Mouse (Mus musculus): ENCODE measurements at regions not wholly inside any gene's neighbourhood (a gene's known extent, or its start where the extent isn't known, plus 50 kb on each side); places are given as distances from the start of the nearest gene placed in this dataset.
A peak's percentile ranks its signal among the peaks of the same experiment; 100 is the strongest.

DNA sequence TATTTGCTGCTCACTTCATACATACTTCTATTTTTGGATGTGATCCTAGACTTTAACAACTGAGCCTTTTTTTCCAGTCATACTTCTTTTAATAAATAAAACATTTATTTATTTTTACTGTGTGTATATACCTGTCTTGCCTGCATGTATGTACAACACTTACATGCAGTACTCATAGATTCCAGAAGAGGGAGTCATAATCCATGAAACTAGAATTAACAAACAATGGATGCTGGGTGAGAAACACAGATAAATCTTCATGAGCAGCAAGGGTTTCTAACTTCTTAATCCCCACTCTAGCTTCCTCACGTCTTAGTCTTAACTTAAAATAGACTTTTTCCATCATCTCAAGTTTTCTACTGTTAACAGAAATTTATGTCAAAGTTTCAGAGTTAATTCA, 1253.7 kb upstream of the Nr2f1 start:
- H3K36me3 ChIP-seq (ENCODE audit: control insufficient read depth, insufficient read depth, low read length): no peaks in the 10 kb centered on the region
- ATAC-seq (ENCODE audit: insufficient read depth, low FRiP score, low TSS enrichment) (no peak), DNase-seq (ENCODE audit: low spot score) (no peak)
- H3K27ac ChIP-seq (ENCODE audit: low read depth, low read length): no peak overlapping the region
- no peaks in the 10 kb centered on the region for H3K27me3 ChIP-seq (ENCODE audit: control insufficient read depth, insufficient read depth, low read length)
- no peaks in the 10 kb centered on the region for H3K4me1 ChIP-seq (ENCODE audit: control insufficient read depth, insufficient read depth, low read length)
- no peak overlapping the region for H3K9ac ChIP-seq (ENCODE audit: low read length)
- H3K4me2 ChIP-seq (ENCODE audit: low read depth): no peak overlapping the region
- H3K9me3 ChIP-seq (ENCODE audit: control insufficient read depth, low read length): no peaks in the 10 kb centered on the region
- H3K4me3 ChIP-seq (ENCODE audit: low read depth, low read length): no peak overlapping the region
- WGBS: 60% methylated on average over 1 of the region's 1 CpGs

DNA sequence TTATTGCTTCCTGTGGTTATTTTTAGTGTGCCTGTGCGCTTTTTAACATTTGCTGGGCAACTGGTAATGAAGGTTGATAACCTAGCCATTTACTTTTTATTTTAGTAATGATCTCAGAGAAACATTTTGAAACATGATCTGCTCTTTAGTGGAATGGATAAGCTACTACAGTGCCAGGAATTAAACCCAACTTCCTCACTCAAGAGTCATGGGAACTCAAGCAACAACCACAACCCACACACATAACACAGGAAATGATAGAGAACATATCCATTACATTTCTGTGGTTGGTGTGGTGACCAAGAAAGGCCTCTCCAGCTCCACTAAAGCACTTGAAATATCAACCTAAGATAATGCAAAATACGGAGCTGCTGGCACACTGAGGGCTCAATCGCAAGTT, 1243.6 kb upstream of the Nr2f1 start:
- no peak for ATAC-seq (ENCODE audit: insufficient read depth, low FRiP score, low TSS enrichment)
- Histone ChIP-seq H3K4me3 (ENCODE audit: low read depth, low read length) (no peak overlapping the region), H3K9me3 (ENCODE audit: control insufficient read depth, low read length) (no peaks in the 10 kb centered on the region), H3K27me3 (ENCODE audit: control insufficient read depth, insufficient read depth, low read length) (no peaks in the 10 kb centered on the region), H3K9ac (ENCODE audit: low read length) (no peak overlapping the region), H3K36me3 (ENCODE audit: control insufficient read depth, insufficient read depth, low read length) (no peaks in the 10 kb centered on the region), H3K27ac (ENCODE audit: low read depth, low read length) (no peak overlapping the region), H3K4me2 (ENCODE audit: low read depth) (no peak overlapping the region), H3K4me1 (ENCODE audit: control insufficient read depth, insufficient read depth, low read length) (no peaks in the 10 kb centered on the region)
- whole genome bisulfite sequencing: 83% methylated on average over 3 of the region's 3 CpGs
- no peak for DNase-seq (ENCODE audit: low spot score)

DNA sequence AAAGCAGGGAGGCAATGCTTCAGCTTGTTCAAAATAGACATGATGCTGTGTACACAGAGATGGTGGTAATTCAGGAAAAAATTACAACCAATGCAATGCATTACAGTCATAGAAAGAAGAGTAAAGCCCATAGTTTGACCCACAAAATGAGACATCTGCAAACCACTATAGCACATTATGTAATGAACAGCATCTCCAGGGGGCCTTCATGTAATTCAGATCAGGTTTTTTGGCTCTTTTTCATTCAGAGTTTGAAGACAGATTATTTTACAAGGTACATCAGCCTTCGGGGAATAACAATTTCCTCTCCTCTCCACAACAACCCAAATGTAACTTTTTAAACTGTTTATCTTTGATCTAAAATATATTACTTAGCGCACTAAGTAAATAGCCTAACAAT, 1243.1 kb upstream of the Nr2f1 start:
- Histone ChIP-seq H3K4me3 (ENCODE audit: low read depth, low read length) (no peak overlapping the region), H3K9me3 (ENCODE audit: control insufficient read depth, low read length) (no peaks in the 10 kb centered on the region), H3K27me3 (ENCODE audit: control insufficient read depth, insufficient read depth, low read length) (no peaks in the 10 kb centered on the region), H3K36me3 (ENCODE audit: control insufficient read depth, insufficient read depth, low read length) (no peaks in the 10 kb centered on the region), H3K4me2 (ENCODE audit: low read depth) (no peak overlapping the region), H3K4me1 (ENCODE audit: control insufficient read depth, insufficient read depth, low read length) (no peaks in the 10 kb centered on the region), H3K27ac (ENCODE audit: low read depth, low read length) (no peak overlapping the region), H3K9ac (ENCODE audit: low read length) (no peak overlapping the region)
- no peak for ATAC-seq (ENCODE audit: insufficient read depth, low FRiP score, low TSS enrichment)
- WGBS: 81% methylated on average over 2 of the region's 2 CpGs
- DNase-seq (ENCODE audit: low spot score): no peak

DNA sequence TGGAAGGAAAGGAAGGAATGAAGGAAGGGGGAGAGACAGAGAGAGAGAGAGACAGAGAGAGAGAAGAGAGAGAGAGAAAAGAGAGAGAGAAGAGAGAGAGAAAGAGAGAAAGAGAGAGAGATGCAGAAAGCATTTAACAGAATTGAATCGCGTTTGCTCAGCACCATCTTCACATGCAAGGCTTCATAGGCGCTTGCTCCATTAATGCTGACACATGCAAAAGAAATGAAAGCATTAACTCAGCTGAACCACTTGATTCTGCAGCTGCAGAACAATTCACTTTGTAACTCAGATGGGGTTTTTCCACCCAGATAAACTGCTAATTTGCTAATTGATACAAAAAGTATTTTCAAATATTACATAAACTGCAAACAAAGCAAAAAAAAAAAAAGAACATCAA, 1231.9 kb upstream of the Nr2f1 start:
- Histone ChIP-seq H3K27ac (ENCODE audit: low read depth, low read length) (no peak overlapping the region), H3K36me3 (ENCODE audit: control insufficient read depth, insufficient read depth, low read length) (no peaks in the 10 kb centered on the region), H3K27me3 (ENCODE audit: control insufficient read depth, insufficient read depth, low read length) (no peaks in the 10 kb centered on the region), H3K4me3 (ENCODE audit: low read depth, low read length) (no peak overlapping the region), H3K4me2 (ENCODE audit: low read depth) (no peak overlapping the region), H3K9ac (ENCODE audit: low read length) (no peak overlapping the region), H3K4me1 (ENCODE audit: control insufficient read depth, insufficient read depth, low read length) (no peaks in the 10 kb centered on the region), H3K9me3 (ENCODE audit: control insufficient read depth, low read length) (no peaks in the 10 kb centered on the region)
- no peak for DNase-seq (ENCODE audit: low spot score)
- ATAC-seq (ENCODE audit: insufficient read depth, low FRiP score, low TSS enrichment): no peak
- WGBS: 43% methylated on average over 3 of the region's 3 CpGs

DNA sequence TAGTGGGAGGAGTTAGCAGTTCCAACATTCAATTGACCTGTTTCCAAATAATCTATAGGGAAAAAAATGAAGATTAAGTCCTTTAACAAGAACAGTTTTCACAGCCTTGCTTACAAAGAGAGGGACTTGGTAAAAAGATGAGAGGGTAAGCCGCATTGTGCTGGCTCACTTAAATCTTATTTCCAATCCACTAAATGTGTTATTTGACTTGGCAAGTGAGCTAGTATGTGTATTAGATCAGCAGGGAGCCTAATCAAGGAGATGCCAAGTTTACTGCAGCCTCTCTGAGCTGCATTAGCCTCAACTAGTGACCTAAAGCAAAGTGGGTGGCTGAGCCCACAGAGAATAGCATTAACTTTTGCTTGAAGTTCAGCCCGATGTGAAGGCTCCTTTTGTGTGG, 1231.4 kb upstream of the Nr2f1 start:
- Histone ChIP-seq H3K9me3 (ENCODE audit: control insufficient read depth, low read length) (no peaks in the 10 kb centered on the region), H3K9ac (ENCODE audit: low read length) (no peak overlapping the region), H3K27me3 (ENCODE audit: control insufficient read depth, insufficient read depth, low read length) (no peaks in the 10 kb centered on the region), H3K27ac (ENCODE audit: low read depth, low read length) (no peak overlapping the region), H3K4me3 (ENCODE audit: low read depth, low read length) (no peak overlapping the region), H3K4me1 (ENCODE audit: control insufficient read depth, insufficient read depth, low read length) (no peaks in the 10 kb centered on the region), H3K4me2 (ENCODE audit: low read depth) (no peak overlapping the region), H3K36me3 (ENCODE audit: control insufficient read depth, insufficient read depth, low read length) (no peaks in the 10 kb centered on the region)
- no peak for ATAC-seq (ENCODE audit: insufficient read depth, low FRiP score, low TSS enrichment)
- WGBS: 18% methylated on average over 2 of the region's 2 CpGs
- no peak for DNase-seq (ENCODE audit: low spot score)

DNA sequence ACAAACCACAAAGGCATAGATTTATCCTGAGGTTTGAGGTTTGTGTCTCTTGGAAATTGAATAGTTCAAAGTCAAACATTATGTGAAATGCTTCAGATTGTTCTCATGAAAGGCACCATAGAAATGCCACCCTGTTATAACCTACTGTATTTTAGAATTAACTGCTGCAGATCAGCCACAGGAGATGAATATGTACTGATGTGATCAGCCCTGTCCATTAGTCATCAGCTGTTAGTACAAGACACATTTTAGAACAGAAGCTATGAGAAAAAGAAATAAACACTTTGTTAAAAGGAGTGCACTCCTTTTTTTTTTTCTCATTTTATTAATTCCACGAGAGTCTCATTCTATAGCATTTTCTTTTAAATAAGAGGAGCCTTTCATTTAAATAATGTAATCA, 1231.0 kb upstream of the Nr2f1 start:
- WGBS: 49% methylated on average over 1 of the region's 1 CpGs
- no peak for ATAC-seq (ENCODE audit: insufficient read depth, low FRiP score, low TSS enrichment)

DNA sequence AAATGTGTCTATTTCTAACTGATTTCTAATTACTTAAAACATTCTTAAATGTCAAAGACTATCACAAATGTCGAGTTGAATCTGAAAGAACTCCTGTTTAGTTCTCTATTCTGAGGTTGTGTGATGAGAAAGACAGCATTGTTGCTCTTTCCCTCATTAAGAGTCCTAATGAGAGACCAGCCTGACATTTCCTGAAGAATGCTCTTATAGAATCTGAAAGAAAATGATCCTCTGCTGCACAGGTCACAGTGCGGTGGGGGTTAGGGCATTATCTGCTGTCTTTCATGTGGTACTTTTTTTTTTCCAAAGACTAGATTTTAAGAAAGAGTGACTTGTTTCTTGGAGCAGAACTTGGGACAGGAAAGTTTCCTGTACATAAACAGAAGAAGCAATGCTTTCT, 1218.3 kb upstream of the Nr2f1 start:
- Histone ChIP-seq H3K27me3 (ENCODE audit: control insufficient read depth, insufficient read depth, low read length) (no peaks in the 10 kb centered on the region), H3K27ac (ENCODE audit: low read depth, low read length) (no peak overlapping the region), H3K4me3 (ENCODE audit: low read depth, low read length) (no peak overlapping the region), H3K9me3 (ENCODE audit: control insufficient read depth, low read length) (no peaks in the 10 kb centered on the region), H3K9ac (ENCODE audit: low read length) (no peak overlapping the region), H3K4me2 (ENCODE audit: low read depth) (no peak overlapping the region), H3K36me3 (ENCODE audit: control insufficient read depth, insufficient read depth, low read length) (no peaks in the 10 kb centered on the region), H3K4me1 (ENCODE audit: control insufficient read depth, insufficient read depth, low read length) (no peaks in the 10 kb centered on the region; the same call in 1 of the 2 replicates)
- ATAC-seq (ENCODE audit: insufficient read depth, low FRiP score, low TSS enrichment) (no peak), DNase-seq (ENCODE audit: low spot score) (no peak)
- WGBS: 54% methylated on average over 2 of the region's 2 CpGs

More for the DNA sequence above, 1231.0 kb upstream of the Nr2f1 start:
- Histone ChIP-seq H3K9me3 (ENCODE audit: control insufficient read depth, low read length) (no peaks in the 10 kb centered on the region), H3K4me1 (ENCODE audit: control insufficient read depth, insufficient read depth, low read length) (no peaks in the 10 kb centered on the region), H3K36me3 (ENCODE audit: control insufficient read depth, insufficient read depth, low read length) (no peaks in the 10 kb centered on the region), H3K27me3 (ENCODE audit: control insufficient read depth, insufficient read depth, low read length) (no peaks in the 10 kb centered on the region), H3K4me3 (ENCODE audit: low read depth, low read length) (no peak overlapping the region), H3K27ac (ENCODE audit: low read depth, low read length) (no peak overlapping the region), H3K4me2 (ENCODE audit: low read depth) (no peak overlapping the region), H3K9ac (ENCODE audit: low read length) (no peak overlapping the region)
- DNase-seq (ENCODE audit: low spot score): no peak

DNA sequence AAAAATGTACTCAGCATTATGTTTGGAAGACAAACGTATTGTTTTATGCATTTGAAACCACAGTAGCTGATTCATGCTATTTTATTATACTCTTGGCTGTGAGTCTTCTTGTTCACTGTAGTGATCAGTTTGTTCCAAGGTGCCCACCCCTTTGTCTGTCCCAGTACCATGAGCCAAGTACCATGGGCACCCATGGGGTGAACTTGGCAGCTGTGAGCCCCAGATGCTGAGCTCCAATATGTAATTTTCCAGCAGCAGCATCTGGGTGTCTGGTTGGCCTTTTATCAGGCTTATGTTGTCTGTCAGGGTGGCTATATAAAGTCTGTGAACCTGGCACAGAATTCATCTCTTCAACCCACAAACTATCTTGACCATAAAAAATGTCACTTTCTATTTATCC, 1200.5 kb upstream of the Nr2f1 start:
- Histone ChIP-seq H3K36me3 (ENCODE audit: control insufficient read depth, insufficient read depth, low read length) (no peaks in the 10 kb centered on the region), H3K27me3 (ENCODE audit: control insufficient read depth, insufficient read depth, low read length) (no peaks in the 10 kb centered on the region), H3K9me3 (ENCODE audit: control insufficient read depth, low read length) (no peaks in the 10 kb centered on the region), H3K4me2 (ENCODE audit: low read depth) (no peak overlapping the region), H3K27ac (ENCODE audit: low read depth, low read length) (no peak overlapping the region), H3K4me3 (ENCODE audit: low read depth, low read length) (no peak overlapping the region), H3K9ac (ENCODE audit: low read length) (no peak overlapping the region), H3K4me1 (ENCODE audit: control insufficient read depth, insufficient read depth, low read length) (no peaks in the 10 kb centered on the region)
- no peak for ATAC-seq (ENCODE audit: insufficient read depth, low FRiP score, low TSS enrichment)
- no peak for DNase-seq (ENCODE audit: low spot score)
- 89% methylated on average over 1 of the region's 1 CpGs for WGBS

DNA sequence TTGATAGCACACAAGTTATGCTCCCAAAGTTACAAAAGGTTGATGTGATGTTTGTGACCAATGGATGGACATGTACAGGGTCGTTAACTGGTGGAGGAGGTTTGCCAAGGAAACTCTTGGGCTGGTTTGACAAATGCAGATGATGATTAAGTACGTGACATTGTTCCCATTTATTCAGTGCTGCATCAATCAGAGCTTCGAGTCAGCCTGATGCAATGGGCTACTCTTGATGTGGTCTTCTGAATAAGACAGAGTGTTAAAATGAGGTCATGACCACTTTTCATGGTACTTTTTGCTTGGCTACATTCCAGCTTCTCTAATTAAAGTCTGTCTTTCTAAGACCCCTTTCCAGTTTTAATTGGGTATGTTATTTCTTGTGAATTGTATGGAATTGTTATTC, 1194.4 kb upstream of the Nr2f1 start:
- H3K9me3 ChIP-seq (ENCODE audit: control insufficient read depth, low read length): no peaks in the 10 kb centered on the region
- H3K36me3 ChIP-seq (ENCODE audit: control insufficient read depth, insufficient read depth, low read length): no peaks in the 10 kb centered on the region
- H3K27me3 ChIP-seq (ENCODE audit: control insufficient read depth, insufficient read depth, low read length): no peaks in the 10 kb centered on the region
- 37% methylated on average over 3 of the region's 3 CpGs for WGBS
- H3K9ac ChIP-seq (ENCODE audit: low read length): no peak overlapping the region
- ATAC-seq (ENCODE audit: insufficient read depth, low FRiP score, low TSS enrichment) (peak; percentile 31; the same call in 1 of the 2 replicates), DNase-seq (ENCODE audit: low spot score) (peak; percentile 18)
- no peak overlapping the region for H3K4me2 ChIP-seq (ENCODE audit: low read depth)
- no peak overlapping the region for H3K27ac ChIP-seq (ENCODE audit: low read depth, low read length)
- H3K4me1 ChIP-seq (ENCODE audit: control insufficient read depth, insufficient read depth, low read length): no peaks in the 10 kb centered on the region
- H3K4me3 ChIP-seq (ENCODE audit: low read depth, low read length): no peak overlapping the region
